Mouse (Mus musculus) hindbrain, postnatal 0 days (tissue): ENCODE results near the gene Pxylp1. TPM values are rescaled to one million over a fixed set of nuclear protein-coding genes. Genes with fewer than 3 reads are reported as not detected.

Experiments used
- ATAC-seq: fragments of 200-750 bp; cut with Nextera tagmentation; 2 replicates; pipeline ENCODE4 v1.8.0; 2017; ENCODE audit warnings: mild to moderate bottlenecking, moderate TSS enrichment, moderate library complexity
- DNase-seq: peaks from one replicate; pipeline ENCODE4 v3.0.0-alpha.2; 2015; ENCODE audit warnings: low spot score
- H3K27ac ChIP-seq: fragments of 300-500 bp; sonication (generic); 2 replicates; pipeline ENCODE4 v1.5.1; 2014; ENCODE audit warnings: mild to moderate bottlenecking
- H3K27me3 ChIP-seq: fragments of 300-500 bp; sonication (generic); 2 replicates; pipeline ENCODE4 v1.6.1; 2014; ENCODE audit warnings: low read length, mixed read lengths; ENCODE audit not compliant: insufficient read depth
- H3K36me3 ChIP-seq: fragments of 300-500 bp; sonication (generic); 2 replicates; pipeline ENCODE4 v1.6.1; 2014; ENCODE audit warnings: low read length, mixed read lengths; ENCODE audit not compliant: insufficient read depth
- H3K4me1 ChIP-seq: fragments of 300-500 bp; sonication (generic); 2 replicates; pipeline ENCODE4 v1.6.1; 2014; ENCODE audit warnings: antibody characterized with exemption, low read length, mixed read lengths; ENCODE audit not compliant: insufficient read depth
- H3K4me2 ChIP-seq: fragments of 300-500 bp; sonication (generic); 2 replicates; pipeline ENCODE4 v1.6.1; 2014; ENCODE audit warnings: low read depth, mild to moderate bottlenecking, low read length, moderate library complexity, mixed read lengths
- H3K4me3 ChIP-seq: fragments of 300-500 bp; sonication (generic); 2 replicates; pipeline ENCODE4 v1.5.1; 2014; ENCODE audit warnings: low read length
- H3K9ac ChIP-seq: fragments of 300-500 bp; sonication (generic); replicated peaks from 2 replicates; pipeline ENCODE4 v1.6.1; 2014; ENCODE audit warnings: mild to moderate bottlenecking, low read length, moderate library complexity, mixed read lengths
- H3K9me3 ChIP-seq: fragments of 300-500 bp; sonication (generic); 2 replicates; pipeline ENCODE4 v1.6.1; 2016; ENCODE audit warnings: low read length, mixed read lengths
- CTCF ChIP-seq: IDR thresholded peaks from 2 replicates; pipeline ENCODE4 v1.5.1; 2016; ENCODE audit warnings: antibody characterized with exemption, control low read depth, low read depth
- WGBS: fragments of 180-500 bp; shearing (Covaris S2); extraction: QIAGEN DNeasy Blood & Tissue Kit; methylation state at CpG from one replicate; pipeline ENCODE4 v1.1.7; 2014; 5-methylcytosine and 5-hydroxymethylcytosine counted together
- polyA plus RNA-seq: library from polyadenylated mRNA; unstranded; fragments of >200 nt; fragmentation: Nextera tagmentation; extraction: Ambion mirVana; gene quantifications from 2 replicates; pipeline ENCODE4 v1.2.1, GENCODE M21; 2015
- total RNA-seq: library from RNA; depleted of rRNA; stranded (reverse); fragments of >200 nt; gene quantifications from 2 replicates; pipeline ENCODE4 v1.2.3, GENCODE M21; 2014

Gene Pxylp1
- total and polyA plus RNA-seq, 2 experiments from 2014 or later: 23.4 to 28.9 TPM

- WGBS: 80% methylated on average over 6 of the region's 6 CpGs
- no peaks in the 10 kb centered on the region for H3K36me3 ChIP-seq
These were observed 30.6 kb upstream of the Pxylp1 start for GRCm38 (mm10) chr9:96923119-96923518.

DNA sequence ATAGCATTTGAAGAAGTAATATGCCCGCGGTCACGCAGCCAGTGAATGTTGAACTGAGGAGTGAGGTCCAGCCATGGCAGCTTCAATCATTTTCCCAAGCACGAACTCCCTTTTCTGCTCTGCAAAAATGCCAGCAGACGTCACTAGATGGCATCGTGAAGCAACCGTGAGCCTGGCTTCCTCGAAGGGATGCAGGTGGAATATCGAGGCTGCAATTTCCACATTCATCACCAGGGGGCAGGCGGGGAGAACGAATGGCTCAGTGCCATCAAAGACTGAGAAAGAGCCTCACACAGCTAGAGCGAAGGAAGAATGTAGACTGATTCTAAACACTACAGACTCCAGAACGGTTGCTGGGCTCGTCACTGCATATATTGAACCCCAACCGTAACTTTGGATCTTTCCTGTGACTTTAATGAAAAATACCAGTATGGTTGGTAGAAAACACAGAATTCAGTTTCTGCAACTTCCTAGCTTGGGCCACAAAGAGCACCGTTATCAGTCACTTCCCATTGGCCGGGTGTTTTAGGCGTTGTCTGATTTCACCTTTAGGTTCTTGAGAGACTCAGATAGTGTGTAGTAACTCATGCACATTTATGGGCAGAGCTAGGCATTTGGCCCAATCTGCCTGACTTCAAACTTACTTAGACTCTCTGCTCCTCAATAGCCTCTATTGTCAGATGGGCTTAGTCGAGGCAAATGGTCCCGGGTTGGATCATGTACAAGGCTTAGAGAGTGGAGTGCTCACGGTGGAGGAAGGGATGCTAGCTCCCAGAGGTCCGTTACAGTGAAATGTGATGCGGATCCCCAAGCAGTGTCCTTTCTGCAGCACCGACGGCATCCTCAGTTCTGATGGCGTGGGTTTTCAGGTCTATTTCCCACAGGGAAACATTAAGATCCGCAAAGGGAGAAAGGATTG, 24.4 kb upstream of the Pxylp1 start:
- Histone ChIP-seq H3K4me2 (no peak overlapping the region), H3K4me3 (no peak overlapping the region), H3K36me3 (no peaks in the 10 kb centered on the region), H3K9ac (no peak overlapping the region), H3K9me3 (no peaks in the 10 kb centered on the region), H3K27ac (no peak overlapping the region), H3K4me1 (no peaks in the 10 kb centered on the region), H3K27me3 (no peaks in the 10 kb centered on the region)
- peak; percentile 84 for ATAC-seq
- peak; percentile 100 for TF ChIP-seq CTCF
- 36% methylated on average over 27 of the region's 27 CpGs for WGBS
- peak; percentile 97 for DNase-seq

More at GRCm38 (mm10) chr9:96923119-96923518, 30.6 kb upstream of the Pxylp1 start:
- no peak for TF ChIP-seq CTCF
- H3K4me2 ChIP-seq: no peak overlapping the region
- no peak overlapping the region for H3K4me3 ChIP-seq
- ATAC-seq: no peak
- H3K9ac ChIP-seq: no peak overlapping the region
- no peak for DNase-seq
- H3K27me3 ChIP-seq: no peaks in the 10 kb centered on the region
- no peaks in the 10 kb centered on the region for H3K4me1 ChIP-seq
- no peaks in the 10 kb centered on the region for H3K9me3 ChIP-seq
- H3K27ac ChIP-seq: no peak overlapping the region

GRCm38 (mm10) chr9:96916076-96916475, 23.6 kb upstream of the Pxylp1 start:
- no peak for TF ChIP-seq CTCF
- 56% methylated on average over 7 of the region's 7 CpGs for WGBS
- Histone ChIP-seq H3K9ac (no peak overlapping the region), H3K9me3 (no peaks in the 10 kb centered on the region), H3K27me3 (no peaks in the 10 kb centered on the region), H3K4me1 (no peaks in the 10 kb centered on the region), H3K4me3 (no peak overlapping the region), H3K4me2 (no peak overlapping the region), H3K36me3 (no peaks in the 10 kb centered on the region), H3K27ac (no peak overlapping the region)
- DNase-seq (no peak), ATAC-seq (0 out of 2 replicates have a peak, but pooled peaks have one; percentile 19)

GRCm38 (mm10) chr9:96914851-96915250, 22.4 kb upstream of the Pxylp1 start:
- H3K36me3 ChIP-seq: no peaks in the 10 kb centered on the region
- no peak overlapping the region for H3K9ac ChIP-seq
- no peaks in the 10 kb centered on the region for H3K9me3 ChIP-seq
- H3K27me3 ChIP-seq: no peaks in the 10 kb centered on the region
- no peak overlapping the region for H3K4me3 ChIP-seq
- TF ChIP-seq CTCF: no peak
- 71% methylated on average over 6 of the region's 6 CpGs for WGBS
- DNase-seq: no peak
- H3K27ac ChIP-seq: no peak overlapping the region
- no peak overlapping the region for H3K4me2 ChIP-seq
- H3K4me1 ChIP-seq: no peaks in the 10 kb centered on the region
- ATAC-seq: no peak

- peak; percentile 27; the same call in 1 of the 2 replicates for TF ChIP-seq CTCF
- Histone ChIP-seq H3K4me2 (no peak overlapping the region), H3K27ac (no peak overlapping the region), H3K4me1 (no peaks in the 10 kb centered on the region), H3K36me3 (no peaks in the 10 kb centered on the region), H3K9me3 (no peaks in the 10 kb centered on the region), H3K4me3 (no peak overlapping the region), H3K9ac (no peak overlapping the region), H3K27me3 (no peaks in the 10 kb centered on the region)
- no peak for DNase-seq
- no peak for ATAC-seq
- 86% methylated on average over 3 of the region's 3 CpGs for WGBS
These were observed 21.5 kb upstream of the Pxylp1 start for GRCm38 (mm10) chr9:96914005-96914404.

DNA sequence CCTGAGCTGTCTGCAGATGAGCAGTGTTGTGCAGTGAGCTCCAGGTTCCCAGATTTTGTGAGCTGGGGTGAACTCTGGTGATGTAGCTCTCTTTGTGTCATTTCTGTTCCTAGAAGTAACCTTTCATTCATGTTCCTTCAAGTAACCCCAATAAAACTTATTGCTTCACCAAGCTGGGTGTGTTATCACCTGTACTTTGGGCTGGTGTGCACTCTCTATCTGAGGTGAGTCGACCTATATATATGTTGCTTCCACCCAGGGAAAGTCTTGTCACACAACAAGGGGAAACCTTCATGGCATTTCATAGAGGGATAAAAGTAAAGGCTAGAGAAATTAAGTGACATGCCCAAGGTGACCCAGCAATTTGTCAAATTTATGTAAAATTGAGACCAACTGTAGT, 17.0 kb upstream of the Pxylp1 start:
- Histone ChIP-seq H3K9ac (no peak overlapping the region), H3K9me3 (no peaks in the 10 kb centered on the region), H3K4me3 (no peak overlapping the region), H3K4me1 (no peaks in the 10 kb centered on the region), H3K27me3 (no peaks in the 10 kb centered on the region), H3K4me2 (no peak overlapping the region), H3K27ac (no peak overlapping the region), H3K36me3 (no peaks in the 10 kb centered on the region)
- WGBS: 91% methylated on average over 1 of the region's 1 CpGs
- ATAC-seq: no peak
- no peak for TF ChIP-seq CTCF
- no peak for DNase-seq

GRCm38 (mm10) chr9:96908737-96909136, 16.3 kb upstream of the Pxylp1 start:
- Histone ChIP-seq H3K4me2 (no peak overlapping the region), H3K9me3 (no peaks in the 10 kb centered on the region), H3K27ac (no peak overlapping the region), H3K27me3 (no peaks in the 10 kb centered on the region), H3K9ac (no peak overlapping the region), H3K4me3 (no peak overlapping the region), H3K36me3 (no peaks in the 10 kb centered on the region), H3K4me1 (no peaks in the 10 kb centered on the region)
- ATAC-seq (no peak), DNase-seq (no peak)
- TF ChIP-seq CTCF: no peak
- WGBS: 74% methylated on average over 2 of the region's 2 CpGs
